Mouse (Mus musculus): ENCODE data around the gene Foxj3. TPM values are rescaled to one million over a fixed set of nuclear protein-coding genes. Genes with fewer than 3 reads are reported as not detected.

Gene Foxj3
- polyA plus RNA-seq, 1 experiment from 2014 or later, result 28.5 TPM

- TF ChIP-seq CTCF (IDR thresholded peaks at IDR 0.05; ENCODE audit: low read depth), result no peak
- DNase-seq, result no peak
- H3K4me3 ChIP-seq (ENCODE audit: low read depth, low read length), result no peak overlapping the region
These were observed 99.9 kb downstream of the Foxj3 start for GRCm38 (mm10) chr4:119636731-119637130.

GRCm38 (mm10) chr4:119637176-119637845 lies 100.5 kb downstream of the Foxj3 start, which contains the start of gene Guca2a:
Gene Guca2a (plus strand): TSS chr4:119637704.
- Histone ChIP-seq H3K4me1 (ENCODE audit: insufficient read depth) (0 out of 2 replicates have a peak, but pooled peaks cover 4% of the 10 kb centered on the region), H3K4me2 (no peak within 1 kb of the TSS), H3K9me3 (ENCODE audit: low read depth, low read length) (no peaks in the 10 kb centered on the region), H3K36me3 (ENCODE audit: insufficient read depth) (no peaks in the 10 kb centered on the region), H3K4me3 (ENCODE audit: low read depth, low read length) (no peak within 1 kb of the TSS), H3K27ac (ENCODE audit: low read depth) (peak within 1 kb of the TSS; percentile 42; the same call in 1 of the 2 replicates), H3K27me3 (ENCODE audit: insufficient read depth, low read length) (no peaks in the 10 kb centered on the region), H3K9ac (no peak within 1 kb of the TSS)
- DNase-seq, result peak; percentile 26
- no peak for TF ChIP-seq CTCF (IDR thresholded peaks at IDR 0.05; ENCODE audit: low read depth)
- ATAC-seq (ENCODE audit: insufficient read depth), result peak; percentile 48; the same call in 1 of the 2 replicates
- WGBS, result 46% methylated on average over 4 of the region's 4 CpGs

More at GRCm38 (mm10) chr4:119636731-119637130, 99.9 kb downstream of the Foxj3 start:
- WGBS, result 74% methylated on average over 7 of the region's 7 CpGs
- Histone ChIP-seq H3K27ac (ENCODE audit: low read depth) (peak overlapping the region; percentile 42; the same call in 1 of the 2 replicates), H3K9ac (no peak overlapping the region), H3K27me3 (ENCODE audit: insufficient read depth, low read length) (no peaks in the 10 kb centered on the region), H3K4me2 (no peak overlapping the region), H3K4me1 (ENCODE audit: insufficient read depth) (0 out of 2 replicates have a peak, but pooled peaks cover 4% of the 10 kb centered on the region), H3K36me3 (ENCODE audit: insufficient read depth) (no peaks in the 10 kb centered on the region), H3K9me3 (ENCODE audit: low read depth, low read length) (no peaks in the 10 kb centered on the region)
- ATAC-seq (ENCODE audit: insufficient read depth), result no peak

- ATAC-seq (ENCODE audit: insufficient read depth), result no peak
- H3K9ac ChIP-seq, result no peak overlapping the region
- no peak overlapping the region for H3K4me2 ChIP-seq
- no peaks in the 10 kb centered on the region for H3K9me3 ChIP-seq (ENCODE audit: low read depth, low read length)
- DNase-seq, result no peak
- H3K27ac ChIP-seq (ENCODE audit: low read depth), result no peak overlapping the region
- TF ChIP-seq CTCF (IDR thresholded peaks at IDR 0.05; ENCODE audit: low read depth), result no peak
- no peaks in the 10 kb centered on the region for H3K36me3 ChIP-seq (ENCODE audit: insufficient read depth)
- H3K4me3 ChIP-seq (ENCODE audit: low read depth, low read length), result no peak overlapping the region
- H3K4me1 ChIP-seq (ENCODE audit: insufficient read depth), result 0 out of 2 replicates have a peak, but pooled peaks cover 4% of the 10 kb centered on the region
- no peaks in the 10 kb centered on the region for H3K27me3 ChIP-seq (ENCODE audit: insufficient read depth, low read length)
- 70% methylated on average over 6 of the region's 6 CpGs for WGBS
These were observed 101.1 kb downstream of the Foxj3 start for GRCm38 (mm10) chr4:119637946-119638345.

GRCm38 (mm10) chr4:119638656-119639055 lies 101.9 kb downstream of the Foxj3 start:
- Histone ChIP-seq H3K4me1 (ENCODE audit: insufficient read depth) (no peaks in the 10 kb centered on the region), H3K9me3 (ENCODE audit: low read depth, low read length) (no peaks in the 10 kb centered on the region), H3K36me3 (ENCODE audit: insufficient read depth) (no peaks in the 10 kb centered on the region), H3K9ac (no peak overlapping the region), H3K27ac (ENCODE audit: low read depth) (no peak overlapping the region), H3K27me3 (ENCODE audit: insufficient read depth, low read length) (no peaks in the 10 kb centered on the region), H3K4me2 (no peak overlapping the region), H3K4me3 (ENCODE audit: low read depth, low read length) (no peak overlapping the region)
- no peak for TF ChIP-seq CTCF (IDR thresholded peaks at IDR 0.05; ENCODE audit: low read depth)
- no peak for ATAC-seq (ENCODE audit: insufficient read depth)
- no peak for DNase-seq
- 44% methylated on average over 11 of the region's 11 CpGs for WGBS

- WGBS, result 84% methylated on average over 4 of the region's 4 CpGs
- ATAC-seq (ENCODE audit: insufficient read depth), result no peak
These were observed 105.9 kb downstream of the Foxj3 start for GRCm38 (mm10) chr4:119642666-119643065.

GRCm38 (mm10) chr4:119657011-119657410 lies 120.2 kb downstream of the Foxj3 start:
- Histone ChIP-seq H3K9ac (no peak overlapping the region), H3K4me3 (ENCODE audit: low read depth, low read length) (no peak overlapping the region), H3K36me3 (ENCODE audit: insufficient read depth) (no peaks in the 10 kb centered on the region), H3K4me2 (no peak overlapping the region), H3K27me3 (ENCODE audit: insufficient read depth, low read length) (no peaks in the 10 kb centered on the region), H3K9me3 (ENCODE audit: low read depth, low read length) (peaks cover 5% of the 10 kb centered on the region; the same call in 1 of the 2 replicates), H3K4me1 (ENCODE audit: insufficient read depth) (no peaks in the 10 kb centered on the region), H3K27ac (ENCODE audit: low read depth) (no peak overlapping the region)
- DNase-seq (no peak), ATAC-seq (ENCODE audit: insufficient read depth) (no peak)
- no peak for TF ChIP-seq CTCF (IDR thresholded peaks at IDR 0.05; ENCODE audit: low read depth)
- 79% methylated on average over 1 of the region's 1 CpGs for WGBS

More at GRCm38 (mm10) chr4:119642666-119643065, 105.9 kb downstream of the Foxj3 start:
- TF ChIP-seq CTCF (IDR thresholded peaks at IDR 0.05; ENCODE audit: low read depth), result peak; percentile 18; the same call in 1 of the 2 replicates
- Histone ChIP-seq H3K4me3 (ENCODE audit: low read depth, low read length) (no peak overlapping the region), H3K9ac (no peak overlapping the region), H3K4me2 (no peak overlapping the region), H3K36me3 (ENCODE audit: insufficient read depth) (no peaks in the 10 kb centered on the region), H3K27me3 (ENCODE audit: insufficient read depth, low read length) (no peaks in the 10 kb centered on the region), H3K4me1 (ENCODE audit: insufficient read depth) (no peaks in the 10 kb centered on the region), H3K27ac (ENCODE audit: low read depth) (no peak overlapping the region), H3K9me3 (ENCODE audit: low read depth, low read length) (no peaks in the 10 kb centered on the region)
- DNase-seq, result no peak

- no peak for TF ChIP-seq CTCF (IDR thresholded peaks at IDR 0.05; ENCODE audit: low read depth)
- Histone ChIP-seq H3K9me3 (ENCODE audit: low read depth, low read length) (no peaks in the 10 kb centered on the region), H3K9ac (no peak overlapping the region), H3K36me3 (ENCODE audit: insufficient read depth) (no peaks in the 10 kb centered on the region), H3K4me1 (ENCODE audit: insufficient read depth) (no peaks in the 10 kb centered on the region), H3K4me2 (no peak overlapping the region), H3K27ac (ENCODE audit: low read depth) (no peak overlapping the region), H3K4me3 (ENCODE audit: low read depth, low read length) (no peak overlapping the region), H3K27me3 (ENCODE audit: insufficient read depth, low read length) (no peaks in the 10 kb centered on the region)
- 28% methylated on average over 2 of the region's 2 CpGs for WGBS
- DNase-seq (no peak), ATAC-seq (ENCODE audit: insufficient read depth) (no peak)
These were observed 121.4 kb downstream of the Foxj3 start for GRCm38 (mm10) chr4:119658246-119658645.
